Mouse (Mus musculus) forebrain, embryonic 14.5 days (tissue): ENCODE measurements at regions not wholly inside any gene's neighbourhood (a gene's known extent, or its start where the extent isn't known, plus 50 kb on each side); places are given as distances from the start of the nearest gene placed in this dataset.
A peak's percentile ranks its signal among the peaks of the same experiment; 100 is the strongest.

ENCODE experiments used
- ATAC-seq: fragments of 200-750 bp; cut with Nextera tagmentation; 2 replicates; pipeline ENCODE4 v1.8.0; 2017; ENCODE audit warnings: mild to moderate bottlenecking, moderate library complexity
- DNase-seq: peaks from one replicate; pipeline ENCODE4 v3.0.0-alpha.2; 2015; ENCODE audit warnings: low spot score
- H3K27ac ChIP-seq: fragments of 300-500 bp; sonication (generic); 2 replicates; pipeline ENCODE4 v1.5.1; 2014; ENCODE audit warnings: low read depth, mild to moderate bottlenecking, control low read depth, low read length, moderate library complexity
- H3K27me3 ChIP-seq: fragments of 300-500 bp; sonication (generic); replicated peaks from 2 replicates; pipeline ENCODE4 v1.6.1; 2014; ENCODE audit warnings: low read length, control low read depth, mixed read lengths; ENCODE audit not compliant: control insufficient read depth, insufficient read depth
- H3K36me3 ChIP-seq: fragments of 300-500 bp; sonication (generic); 2 replicates; pipeline ENCODE4 v1.6.1; 2014; ENCODE audit warnings: low read length, control low read depth; ENCODE audit not compliant: control insufficient read depth, insufficient read depth
- H3K4me1 ChIP-seq: fragments of 300-500 bp; sonication (generic); 2 replicates; pipeline ENCODE4 v1.6.1; 2014; ENCODE audit warnings: antibody characterized with exemption, low read length, control low read depth; ENCODE audit not compliant: control insufficient read depth, insufficient read depth
- H3K4me2 ChIP-seq: fragments of 300-500 bp; sonication (generic); 2 replicates; pipeline ENCODE4 v1.6.1; 2014; ENCODE audit warnings: mild to moderate bottlenecking, control low read depth, low read length
- H3K4me3 ChIP-seq: fragments of 300-500 bp; sonication (generic); 2 replicates; pipeline ENCODE4 v1.5.1; 2014; ENCODE audit warnings: low read depth, low read length, control low read depth
- H3K9ac ChIP-seq: fragments of 300-500 bp; sonication (generic); 2 replicates; pipeline ENCODE4 v1.6.1; 2014; ENCODE audit warnings: mild to moderate bottlenecking, low read length, control low read depth, moderate library complexity
- H3K9me3 ChIP-seq: fragments of 300-500 bp; sonication (generic); replicated peaks from 2 replicates; pipeline ENCODE4 v1.6.1; 2016; ENCODE audit warnings: low read length, control low read depth, mixed read lengths; ENCODE audit not compliant: control insufficient read depth
- WGBS: fragments of 180-500 bp; shearing (Covaris S2); extraction: QIAGEN DNeasy Blood & Tissue Kit; methylation state at CpG from one replicate; pipeline ENCODE4 v1.1.7; 2014; 5-methylcytosine and 5-hydroxymethylcytosine counted together

DNA sequence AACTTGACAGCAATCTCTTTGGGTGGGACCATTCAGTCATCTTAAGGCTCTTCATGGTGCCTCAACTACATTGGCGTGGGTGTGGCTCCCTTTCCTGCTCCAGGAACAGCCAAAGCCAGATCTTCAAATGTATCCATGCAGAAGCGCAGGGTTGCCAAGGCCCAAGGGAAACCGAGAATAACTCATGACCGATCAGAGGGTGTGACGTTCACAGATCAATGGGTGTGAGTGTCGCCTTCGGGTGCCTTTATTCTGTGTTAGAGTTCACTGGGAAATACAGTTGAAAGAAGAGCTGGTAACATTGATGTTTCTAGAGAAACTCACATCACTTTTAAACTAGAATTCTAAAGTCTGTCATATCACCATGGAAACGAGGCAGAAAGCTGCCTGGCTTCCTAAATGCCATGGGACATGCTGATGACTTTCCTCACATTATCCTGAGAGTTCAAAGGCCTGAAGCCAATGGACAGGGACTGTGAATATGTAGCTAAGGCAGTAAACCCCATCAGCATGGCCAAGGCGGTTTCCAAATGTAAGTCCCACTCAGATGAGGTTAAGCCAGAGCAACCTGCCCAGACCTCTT, 80.7 kb upstream of the Syndig1 start:
- H3K36me3 ChIP-seq = no peaks in the 10 kb centered on the region
- no peak for DNase-seq
- H3K27ac ChIP-seq = no peak overlapping the region
- H3K9me3 ChIP-seq = no peaks in the 10 kb centered on the region
- no peak for ATAC-seq
- no peak overlapping the region for H3K4me3 ChIP-seq
- H3K4me2 ChIP-seq = no peak overlapping the region
- H3K4me1 ChIP-seq = no peaks in the 10 kb centered on the region
- WGBS = 90% methylated on average over 9 of the region's 9 CpGs
- H3K27me3 ChIP-seq = no peaks in the 10 kb centered on the region
- no peak overlapping the region for H3K9ac ChIP-seq

DNA sequence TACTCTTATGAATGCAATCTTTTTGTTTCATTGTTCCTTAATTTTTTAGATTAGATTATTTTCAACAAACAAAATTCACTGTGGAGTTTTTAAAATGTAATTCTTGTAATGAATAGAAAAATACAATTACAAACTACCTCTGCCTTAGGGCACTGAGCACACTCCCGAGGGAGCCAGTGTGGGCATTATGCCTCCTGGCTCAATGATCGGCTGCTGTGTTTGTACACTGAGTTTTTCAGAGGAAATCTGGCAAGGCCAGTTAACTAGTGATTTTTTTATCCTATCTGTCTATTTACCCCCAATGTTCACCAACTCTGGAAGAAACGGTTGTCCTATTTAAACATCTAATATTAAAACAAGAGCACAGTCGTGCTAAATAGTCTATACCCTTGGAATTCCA, 69.9 kb upstream of the Syndig1 start:
- Histone ChIP-seq H3K4me3 (no peak overlapping the region), H3K27me3 (no peaks in the 10 kb centered on the region), H3K9me3 (no peaks in the 10 kb centered on the region), H3K27ac (no peak overlapping the region), H3K4me2 (no peak overlapping the region), H3K9ac (no peak overlapping the region), H3K4me1 (no peaks in the 10 kb centered on the region), H3K36me3 (no peaks in the 10 kb centered on the region)
- ATAC-seq (no peak), DNase-seq (no peak)
- 66% methylated on average over 4 of the region's 4 CpGs for WGBS

DNA sequence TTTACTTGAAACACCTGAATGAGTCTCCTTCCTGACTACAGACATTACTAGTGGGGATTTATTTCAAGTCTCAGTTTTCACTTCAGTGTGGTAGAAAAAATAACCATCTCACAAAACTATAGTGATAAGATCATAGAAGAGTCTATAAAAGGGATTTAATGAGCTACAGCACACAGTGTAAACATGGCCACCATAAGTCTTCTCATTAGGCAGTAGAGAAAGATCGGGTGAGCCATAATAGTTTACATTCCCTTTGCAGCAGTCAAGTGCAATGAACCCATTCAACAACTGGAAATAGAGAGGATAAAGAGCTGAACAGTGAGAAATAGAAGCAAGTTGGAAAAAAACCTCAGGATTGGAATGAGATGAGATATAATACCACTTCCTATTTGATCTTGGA, 65.1 kb upstream of the Syndig1 start:
- Histone ChIP-seq H3K9ac (no peak overlapping the region), H3K4me1 (no peaks in the 10 kb centered on the region), H3K9me3 (no peaks in the 10 kb centered on the region), H3K27ac (no peak overlapping the region), H3K4me3 (no peak overlapping the region), H3K4me2 (no peak overlapping the region), H3K36me3 (no peaks in the 10 kb centered on the region), H3K27me3 (no peaks in the 10 kb centered on the region)
- 65% methylated on average over 1 of the region's 1 CpGs for WGBS
- ATAC-seq (no peak), DNase-seq (no peak)

DNA sequence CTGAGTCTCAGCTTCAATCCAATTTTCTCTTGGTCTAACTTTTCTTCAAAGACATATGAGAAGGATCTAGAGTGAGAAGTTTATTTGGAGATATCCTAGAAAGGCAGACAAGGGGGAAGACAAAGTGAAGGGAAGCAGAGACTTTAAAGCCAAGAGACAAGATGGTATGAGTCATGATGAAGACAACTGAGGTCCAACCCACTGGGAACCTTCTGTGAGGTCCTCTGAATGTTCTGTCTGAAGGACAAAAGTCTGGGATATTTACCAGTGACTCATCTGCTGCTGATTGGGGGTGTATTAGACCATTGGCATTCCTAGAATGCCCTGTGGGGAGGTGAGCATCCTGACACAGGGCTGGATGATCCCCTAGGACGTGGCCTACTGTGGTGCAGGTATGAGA, 61.0 kb upstream of the Syndig1 start:
- no peaks in the 10 kb centered on the region for H3K36me3 ChIP-seq
- H3K4me3 ChIP-seq = no peak overlapping the region
- no peak overlapping the region for H3K27ac ChIP-seq
- H3K9me3 ChIP-seq = no peaks in the 10 kb centered on the region
- H3K4me2 ChIP-seq = no peak overlapping the region
- no peaks in the 10 kb centered on the region for H3K27me3 ChIP-seq
- H3K9ac ChIP-seq = no peak overlapping the region
- no peaks in the 10 kb centered on the region for H3K4me1 ChIP-seq
- DNase-seq = no peak
- ATAC-seq = no peak
- 48% methylated on average over 1 of the region's 1 CpGs for WGBS

DNA sequence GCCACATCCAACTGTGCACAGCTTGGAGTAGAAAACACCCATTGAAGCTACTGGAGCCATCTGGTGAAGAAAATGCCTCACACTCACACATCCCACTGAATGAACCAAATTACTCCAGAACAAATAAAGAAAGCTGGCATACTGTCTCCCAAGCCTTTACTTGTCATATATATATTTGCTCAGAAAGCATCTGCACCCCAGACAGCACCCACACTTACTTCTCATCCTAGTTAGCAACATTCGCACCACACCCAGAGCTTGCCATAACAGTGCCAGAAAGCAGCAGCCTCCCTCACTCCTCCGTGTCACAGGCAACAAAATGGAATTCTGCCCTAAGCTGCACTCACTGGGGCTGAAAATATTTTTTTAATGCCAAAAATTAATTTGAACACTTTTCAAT, 60.5 kb upstream of the Syndig1 start:
- no peak overlapping the region for H3K4me3 ChIP-seq
- no peaks in the 10 kb centered on the region for H3K36me3 ChIP-seq
- 77% methylated on average over 2 of the region's 2 CpGs for WGBS
- no peaks in the 10 kb centered on the region for H3K27me3 ChIP-seq
- peak; percentile 50 for DNase-seq
- no peaks in the 10 kb centered on the region for H3K9me3 ChIP-seq
- no peak overlapping the region for H3K4me2 ChIP-seq
- H3K4me1 ChIP-seq = no peaks in the 10 kb centered on the region
- H3K27ac ChIP-seq = no peak overlapping the region
- ATAC-seq = peak; percentile 61; the same call in 1 of the 2 replicates
- no peak overlapping the region for H3K9ac ChIP-seq

DNA sequence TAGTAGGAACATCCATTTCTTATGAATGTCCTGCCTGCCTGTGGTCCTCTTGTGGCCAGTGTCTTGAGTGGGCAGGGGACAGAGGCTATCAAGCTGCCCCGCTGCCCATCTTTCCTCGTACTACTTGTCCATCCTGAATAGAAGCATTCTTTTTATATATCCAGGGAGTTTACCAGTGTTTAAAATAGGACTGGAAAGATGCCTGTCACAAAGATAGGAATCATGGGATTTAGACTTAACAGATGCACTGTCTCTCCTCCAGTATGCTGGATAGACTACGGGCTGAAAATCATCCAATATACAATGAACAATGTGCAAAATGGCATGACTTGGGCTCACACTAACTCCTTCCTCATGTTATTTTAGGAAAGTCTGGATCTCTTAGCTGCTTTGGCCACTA, 51.7 kb upstream of the Syndig1 start:
- DNase-seq (no peak), ATAC-seq (no peak)
- 87% methylated on average over 3 of the region's 3 CpGs for WGBS
- Histone ChIP-seq H3K4me1 (no peaks in the 10 kb centered on the region), H3K4me2 (no peak overlapping the region), H3K4me3 (no peak overlapping the region), H3K36me3 (no peaks in the 10 kb centered on the region), H3K9ac (no peak overlapping the region), H3K27ac (no peak overlapping the region), H3K9me3 (no peaks in the 10 kb centered on the region), H3K27me3 (no peaks in the 10 kb centered on the region)
